Mouse (Mus musculus) hindbrain, embryonic 10.5 days (tissue): ENCODE measurements around the gene Harbi1. TPM values are rescaled to one million over a fixed set of nuclear protein-coding genes. Genes with fewer than 3 reads are reported as not detected.
"Not testable (repeated sequence)": the region's sequence is repeated elsewhere in the genome, so short reads cannot be mapped to it uniquely, and the experiment has no call there.

Source experiments
- DNase-seq: peaks from one replicate; pipeline ENCODE4 v3.0.0-alpha.2; 2017; ENCODE audit warnings: low spot score
- H3K27ac ChIP-seq: fragments of 300-500 bp; sonication (generic); 2 replicates; pipeline ENCODE4 v1.5.1; 2016; ENCODE audit warnings: mild to moderate bottlenecking, moderate library complexity
- H3K27me3 ChIP-seq: fragments of 300-500 bp; sonication (generic); 2 replicates; pipeline ENCODE4 v1.6.1; 2016; ENCODE audit warnings: mild to moderate bottlenecking; ENCODE audit not compliant: poor library complexity, insufficient read depth, severe bottlenecking
- H3K36me3 ChIP-seq: fragments of 300-500 bp; sonication (generic); 2 replicates; pipeline ENCODE4 v1.6.1; 2016; ENCODE audit warnings: mild to moderate bottlenecking, moderate library complexity
- H3K4me1 ChIP-seq: fragments of 300-500 bp; sonication (generic); replicated peaks from 2 replicates; pipeline ENCODE4 v1.6.1; 2016; ENCODE audit warnings: mild to moderate bottlenecking
- H3K4me3 ChIP-seq: fragments of 300-500 bp; sonication (generic); 2 replicates; pipeline ENCODE4 v1.5.1; 2016; ENCODE audit warnings: mild to moderate bottlenecking, moderate library complexity
- H3K9me3 ChIP-seq: fragments of 300-500 bp; sonication (generic); 2 replicates; pipeline ENCODE4 v1.6.1; 2016; ENCODE audit warnings: mild to moderate bottlenecking, moderate library complexity
- WGBS: fragments of 180-500 bp; shearing (Covaris S2); methylation state at CpG from one replicate; pipeline ENCODE4 v1.1.7; 2016; 5-methylcytosine and 5-hydroxymethylcytosine counted together
- polyA plus RNA-seq: library from polyadenylated mRNA; unstranded; fragments of >200 nt; fragmentation: Nextera tagmentation; extraction: Ambion mirVana; gene quantifications from 2 replicates; pipeline ENCODE4 v1.2.1, GENCODE M21; 2016

The Harbi1 gene
- polyA plus RNA-seq, 1 experiment from 2014 or later = 20.8 TPM

DNA sequence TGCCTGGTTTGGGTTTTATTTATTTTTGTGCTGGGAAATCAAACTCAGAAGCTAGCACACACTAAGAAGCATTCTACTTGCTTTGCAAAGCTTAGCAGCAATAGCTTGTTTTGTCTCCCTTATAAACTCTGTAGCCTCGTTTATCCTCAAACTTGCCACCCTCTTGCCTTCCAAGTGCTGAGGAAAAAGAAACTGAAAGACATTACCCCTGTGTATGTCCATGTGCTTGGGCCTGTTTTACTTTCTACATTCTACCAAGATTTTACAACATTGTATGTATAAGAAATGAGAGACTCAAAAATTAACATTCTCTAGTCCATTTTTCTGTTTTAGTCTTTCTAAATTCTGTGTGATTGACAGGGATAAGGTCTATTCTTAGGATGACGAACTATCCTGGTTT lies 14.1 kb downstream of the Harbi1 start:
- Histone ChIP-seq H3K4me1 (no peaks in the 10 kb centered on the region), H3K27ac (no peak overlapping the region), H3K36me3 (peaks cover 17% of the 10 kb centered on the region), H3K9me3 (no peaks in the 10 kb centered on the region), H3K27me3 (no peaks in the 10 kb centered on the region), H3K4me3 (no peak overlapping the region)
- DNase-seq = no peak
- WGBS = 65% methylated on average over 2 of the region's 2 CpGs

GRCm38 (mm10) chr2:91725476-91725875 lies 14.8 kb downstream of the Harbi1 start:
- not testable (repeated sequence) for H3K4me3 ChIP-seq, DNase-seq, H3K9me3 ChIP-seq, H3K27me3 ChIP-seq, H3K27ac ChIP-seq, H3K4me1 ChIP-seq, H3K36me3 ChIP-seq
- WGBS = 53% methylated on average over 4 of the region's 4 CpGs

- H3K27me3 ChIP-seq = no peaks in the 10 kb centered on the region
- H3K4me3 ChIP-seq = no peak overlapping the region
- H3K36me3 ChIP-seq = no peaks in the 10 kb centered on the region
- no peaks in the 10 kb centered on the region for H3K9me3 ChIP-seq
- DNase-seq = no peak
- 89% methylated on average over 3 of the region's 3 CpGs for WGBS
- H3K27ac ChIP-seq = no peak overlapping the region
- H3K4me1 ChIP-seq = peaks cover 4% of the 10 kb centered on the region; the same call in 1 of the 2 replicates
Measured at GRCm38 (mm10) chr2:91727011-91727410, 16.4 kb downstream of the Harbi1 start.

DNA sequence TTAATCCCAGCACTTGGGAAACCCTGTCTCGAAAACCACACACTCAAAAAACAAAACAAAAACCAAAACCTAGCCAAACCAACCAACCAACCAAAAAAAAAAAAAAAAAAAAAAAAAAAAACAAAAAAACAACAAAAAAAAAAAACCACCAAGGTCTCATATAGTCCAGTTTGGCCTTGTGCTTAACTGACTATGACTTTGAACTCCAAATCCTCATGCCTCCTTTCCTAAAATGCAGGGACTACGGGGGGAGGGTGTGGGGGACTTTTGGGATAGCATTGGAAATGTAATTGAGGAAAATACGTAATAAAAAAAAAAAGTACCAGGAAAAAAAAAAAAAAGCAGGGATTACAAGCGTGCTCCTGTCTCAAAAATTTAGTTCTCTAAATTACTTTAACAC lies 18.9 kb downstream of the Harbi1 start:
- H3K4me1 ChIP-seq = peaks cover 4% of the 10 kb centered on the region; the same call in 1 of the 2 replicates
- H3K4me3 ChIP-seq = peak overlapping the region; percentile 99
- peaks cover 11% of the 10 kb centered on the region for H3K36me3 ChIP-seq
- peak overlapping the region; percentile 93 for H3K27ac ChIP-seq
- H3K9me3 ChIP-seq = no peaks in the 10 kb centered on the region
- no peaks in the 10 kb centered on the region for H3K27me3 ChIP-seq
- WGBS = 24% methylated on average over 4 of the region's 4 CpGs
- no peak for DNase-seq

DNA sequence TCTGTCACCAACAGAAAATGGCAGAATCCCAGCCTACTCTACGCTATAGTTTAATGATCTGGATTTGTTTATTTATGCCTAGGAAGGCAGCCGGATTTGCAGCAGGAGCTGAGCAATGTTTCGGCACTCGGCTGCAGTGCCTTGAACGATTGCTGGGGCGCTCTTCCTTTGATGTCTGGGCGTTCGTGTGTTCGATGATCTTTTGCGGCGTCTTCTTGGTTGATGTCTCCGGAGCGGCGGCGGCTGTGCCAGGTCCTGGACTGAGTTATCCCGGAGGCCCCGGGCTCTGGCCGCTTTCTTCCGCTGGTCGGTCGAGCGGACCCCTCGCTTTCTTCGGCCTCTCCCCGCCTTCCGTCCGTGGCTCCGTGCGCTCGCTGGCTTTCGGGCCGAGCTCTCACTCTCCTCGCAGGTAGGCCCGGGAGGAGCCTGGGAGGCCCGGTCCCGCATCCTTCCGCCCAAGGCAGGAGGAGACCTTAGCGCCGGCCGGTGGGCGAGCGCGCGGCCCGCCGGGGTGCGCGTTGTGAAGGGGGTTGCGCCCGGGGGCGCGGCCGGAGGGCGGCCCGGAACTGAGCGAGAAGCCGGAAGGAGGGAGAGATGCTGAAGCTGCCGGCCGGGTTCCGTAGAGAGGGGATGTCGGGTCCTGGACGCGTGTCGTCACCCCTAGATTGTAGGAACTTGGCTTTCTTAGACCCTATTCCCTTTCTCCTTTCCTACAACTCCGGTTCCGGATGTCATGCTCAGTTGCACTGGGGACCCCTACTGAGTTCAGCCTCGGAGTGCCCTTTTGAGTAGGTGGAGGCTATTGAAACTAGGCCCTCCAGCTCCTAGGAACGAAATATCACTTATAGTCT lies 19.5 kb downstream of the Harbi1 start, which contains the start of gene Ambra1:
TSS of gene Ambra1 (plus strand) at position 164 of the 851 bp plus-strand sequence.
- H3K36me3 ChIP-seq = peaks cover 11% of the 10 kb centered on the region
- WGBS = under 1% methylated on average over 68 of the region's 68 CpGs

DNA sequence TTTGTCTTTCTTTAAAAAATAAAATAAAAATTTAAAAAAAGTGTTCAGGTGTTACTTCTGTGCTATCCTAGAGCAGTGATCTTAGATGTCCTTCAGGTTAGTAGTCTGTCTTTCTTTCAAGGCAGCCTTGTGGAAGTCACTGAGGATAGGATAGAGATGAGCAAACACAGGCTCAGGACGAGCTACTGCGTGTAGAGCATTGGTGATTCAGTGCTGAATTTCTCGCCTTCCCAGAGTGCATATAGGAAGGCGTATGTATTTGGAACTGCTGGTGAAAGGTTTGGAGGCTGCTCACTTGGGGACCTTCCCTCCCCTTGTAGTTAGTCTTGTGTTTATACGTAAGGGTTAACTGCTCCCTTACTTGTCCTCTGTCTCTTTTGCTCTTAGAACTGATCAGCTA lies 24.6 kb downstream of the Harbi1 start:
- no peak for DNase-seq
- H3K4me1 ChIP-seq = peaks cover 4% of the 10 kb centered on the region; the same call in 1 of the 2 replicates

More for the DNA sequence above, 19.5 kb downstream of the Harbi1 start, which contains the start of gene Ambra1:
- peaks cover 4% of the 10 kb centered on the region; the same call in 1 of the 2 replicates for H3K4me1 ChIP-seq
- no peaks in the 10 kb centered on the region for H3K27me3 ChIP-seq
- DNase-seq = peak; percentile 89
- peak within 1 kb of the TSS; percentile 99 for H3K4me3 ChIP-seq
- no peaks in the 10 kb centered on the region for H3K9me3 ChIP-seq
- peak within 1 kb of the TSS; percentile 93 for H3K27ac ChIP-seq

DNA sequence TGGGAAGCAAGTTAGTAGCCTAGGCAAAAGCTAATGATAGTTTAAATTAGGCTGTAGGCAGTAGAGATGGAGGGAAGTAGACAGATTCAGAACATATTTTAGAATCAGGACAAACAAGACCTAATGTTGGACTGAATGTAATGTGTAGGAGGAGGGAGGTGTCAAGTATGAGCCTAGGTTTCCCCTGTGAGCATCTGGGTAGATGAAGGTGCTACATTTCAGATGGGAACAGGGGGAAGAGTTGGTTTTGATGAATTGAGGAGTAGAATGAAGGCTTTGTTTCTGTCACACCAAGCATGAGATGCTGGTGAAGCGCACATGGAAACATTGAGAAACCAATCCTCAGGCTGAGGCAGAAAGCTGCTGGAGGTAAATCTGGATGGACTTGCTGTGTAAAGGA lies 28.9 kb downstream of the Harbi1 start:
- Histone ChIP-seq H3K36me3 (peaks cover 17% of the 10 kb centered on the region; the same call in 1 of the 2 replicates), H3K4me3 (no peak overlapping the region), H3K9me3 (no peaks in the 10 kb centered on the region), H3K27ac (no peak overlapping the region), H3K27me3 (no peaks in the 10 kb centered on the region), H3K4me1 (no peaks in the 10 kb centered on the region)
- 89% methylated on average over 1 of the region's 1 CpGs for WGBS
- DNase-seq = no peak

More for the DNA sequence above, 24.6 kb downstream of the Harbi1 start:
- no peaks in the 10 kb centered on the region for H3K9me3 ChIP-seq
- H3K27me3 ChIP-seq = no peaks in the 10 kb centered on the region
- H3K27ac ChIP-seq = no peak overlapping the region
- peaks cover 17% of the 10 kb centered on the region for H3K36me3 ChIP-seq
- 92% methylated on average over 5 of the region's 5 CpGs for WGBS
- no peak overlapping the region for H3K4me3 ChIP-seq

DNA sequence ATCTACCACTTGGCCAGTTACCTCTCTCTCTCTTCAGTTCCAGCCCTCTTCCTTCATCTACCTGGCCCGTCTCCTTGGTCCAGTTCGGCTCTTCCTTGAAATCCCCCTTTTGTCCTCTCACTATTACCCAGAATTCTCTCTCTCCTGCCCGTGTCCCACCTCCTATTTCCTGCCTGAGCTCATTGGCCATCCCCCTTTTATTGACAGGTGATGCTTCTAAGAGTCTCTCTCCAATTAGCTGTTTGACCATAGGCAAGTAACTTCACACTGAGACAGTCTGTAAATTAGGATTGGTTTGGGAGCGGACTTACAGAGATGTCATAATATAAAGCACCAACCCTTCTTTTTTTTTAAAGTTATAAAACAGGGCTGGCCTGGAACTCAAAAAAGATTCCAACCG lies 34.0 kb downstream of the Harbi1 start:
- H3K9me3 ChIP-seq = no peaks in the 10 kb centered on the region
- H3K27ac ChIP-seq = no peak overlapping the region
- no peaks in the 10 kb centered on the region for H3K27me3 ChIP-seq
- H3K4me3 ChIP-seq = no peak overlapping the region
- WGBS = 88% methylated on average over 5 of the region's 5 CpGs
- H3K36me3 ChIP-seq = peaks cover 11% of the 10 kb centered on the region; the same call in 1 of the 2 replicates
- no peaks in the 10 kb centered on the region for H3K4me1 ChIP-seq
- DNase-seq = no peak

GRCm38 (mm10) chr2:91749811-91750261 lies 39.2 kb downstream of the Harbi1 start:
- WGBS = 80% methylated on average over 2 of the region's 2 CpGs
- Histone ChIP-seq H3K4me1 (no peaks in the 10 kb centered on the region), H3K27ac (no peak overlapping the region), H3K36me3 (no peaks in the 10 kb centered on the region; the same call in 1 of the 2 replicates), H3K4me3 (no peak overlapping the region), H3K27me3 (no peaks in the 10 kb centered on the region), H3K9me3 (no peaks in the 10 kb centered on the region)
- no peak for DNase-seq

Other genes starting within 250 kb of the Harbi1 start
- 125 and 144 TPM in 2 replicates for gene Ckap5, start 184.1 kb upstream of the Harbi1 start, polyA plus RNA-seq
- gene F2, start 74.4 kb upstream of the Harbi1 start, polyA plus RNA-seq = 0.20 TPM in 1 of 2 replicates, not detected in the other
- 11.8 and 13.4 TPM in 2 replicates for gene Zfp408, start 61.1 kb upstream of the Harbi1 start, polyA plus RNA-seq
- 78.8 and 96.3 TPM in 2 replicates for gene Arhgap1, start 61.0 kb upstream of the Harbi1 start, polyA plus RNA-seq
- gene Atg13, start 276 bp upstream of the Harbi1 start, polyA plus RNA-seq = 24.0 and 31.0 TPM in 2 replicates
- gene Ambra1, start 19.3 kb downstream of the Harbi1 start, polyA plus RNA-seq = 21.9 and 25.7 TPM in 2 replicates
- 0.48 and 0.95 TPM in 2 replicates for gene Chrm4, start 216.4 kb downstream of the Harbi1 start, polyA plus RNA-seq
- gene Mdk, start 221.4 kb downstream of the Harbi1 start, polyA plus RNA-seq = 1,375 and 1,717 TPM in 2 replicates
- 0.18 and 0.25 TPM in 2 replicates for gene Gm9821, start 234.9 kb downstream of the Harbi1 start, polyA plus RNA-seq